Mouse (Mus musculus) MEL (cell line): ENCODE measurements around the gene Tdrd7. TPM values are rescaled to one million over a fixed set of nuclear protein-coding genes. Genes with fewer than 3 reads are reported as not detected.

Experiments
- DNase-seq: peaks from one replicate; pipeline ENCODE4 v3.0.0; 2011; ENCODE audit warnings: low read depth, low spot score
- H3K27ac ChIP-seq: 2 replicates; pipeline ENCODE4 v1.5.1; 2012; ENCODE audit warnings: low read depth, mild to moderate bottlenecking, control low read depth, low read length, moderate library complexity; ENCODE audit not compliant: control insufficient read depth
- H3K27me3 ChIP-seq, 2 experiments: fragments of 150-350 bp in 1 of 2; sonication (generic) in 1 of 2; 2 replicates each; pipeline ENCODE4 v1.6.1; 2012; ENCODE audit warnings: low read length in 2 of 2, mild to moderate bottlenecking in 2 of 2, improper control_type of control experiment in 1 of 2, moderate library complexity in 1 of 2; ENCODE audit not compliant: insufficient read depth in 2 of 2, control insufficient read depth in 1 of 2
- H3K36me3 ChIP-seq, 2 experiments: 2 replicates each; pipeline ENCODE4 v1.6.1; 2012 to 2014; ENCODE audit warnings: low read length in 2 of 2, improper control_type of control experiment in 1 of 2, inconsistent platforms in 1 of 2, mild to moderate bottlenecking in 1 of 2; ENCODE audit not compliant: insufficient read depth in 2 of 2, control insufficient read depth in 1 of 2
- H3K4me1 ChIP-seq, 2 experiments: fragments of 150-350 bp in 1 of 2; sonication (generic) in 1 of 2; 2 replicates each; pipeline ENCODE4 v1.6.1; 2012; ENCODE audit warnings: low read length in 2 of 2, improper control_type of control experiment in 1 of 2, mild to moderate bottlenecking in 1 of 2; ENCODE audit not compliant: insufficient read depth in 2 of 2, control insufficient read depth in 1 of 2
- H3K4me3 ChIP-seq, 2 experiments: fragments of 150-350 bp in 1 of 2; sonication (generic) in 1 of 2; 2 replicates each; pipeline ENCODE4 v1.5.1; 2012; ENCODE audit warnings: low read depth in 2 of 2, low read length in 2 of 2, mild to moderate bottlenecking in 2 of 2, moderate library complexity in 2 of 2, control low read depth in 1 of 2, improper control_type of control experiment in 1 of 2; ENCODE audit not compliant: control insufficient read depth in 1 of 2, insufficient read depth in 1 of 2
- H3K79me2 ChIP-seq: 2 replicates; pipeline ENCODE4 v1.6.1; 2012; ENCODE audit warnings: mild to moderate bottlenecking, low read length, moderate library complexity; ENCODE audit not compliant: control insufficient read depth, poor library complexity, insufficient read depth
- H3K9ac ChIP-seq: 2 replicates; pipeline ENCODE4 v1.6.1; 2012; ENCODE audit warnings: low read depth, mild to moderate bottlenecking, control low read depth, low read length, moderate library complexity; ENCODE audit not compliant: control insufficient read depth, poor library complexity, severe bottlenecking
- H3K9me3 ChIP-seq: fragments of 150-350 bp; sonication (generic); replicated peaks from 2 replicates; pipeline ENCODE4 v1.6.1; 2012; ENCODE audit warnings: mild to moderate bottlenecking, low read length, improper control_type of control experiment, moderate library complexity; ENCODE audit not compliant: insufficient read depth
- BHLHE40 ChIP-seq: IDR thresholded peaks from 2 replicates; pipeline ENCODE4 v1.6.1; 2012; ENCODE audit warnings: low read depth, mild to moderate bottlenecking, inconsistent platforms, low read length, improper control_type of control experiment, borderline replicate concordance
- CTCF ChIP-seq, 3 experiments: IDR thresholded peaks in 2 of 3; conservative IDR thresholded peaks in 1 of 3; 2 replicates each; pipeline ENCODE4 v1.5.1; 2011 to 2012; ENCODE audit warnings: low read length in 3 of 3, low read depth in 2 of 3, mild to moderate bottlenecking in 2 of 3, improper control_type of control experiment in 1 of 3, inconsistent platforms in 1 of 3, mixed read lengths in 1 of 3, moderate library complexity in 1 of 3; ENCODE audit not compliant: control insufficient read depth in 1 of 3, insufficient read depth in 1 of 3, poor library complexity in 1 of 3, severe bottlenecking in 1 of 3
- E2F4 ChIP-seq: IDR thresholded peaks from 2 replicates; pipeline ENCODE4 v1.6.1; 2011; ENCODE audit warnings: low read depth, low read length, improper control_type of control experiment, borderline replicate concordance
- ELF1 ChIP-seq: IDR thresholded peaks from 2 replicates; pipeline ENCODE4 v1.6.1; 2014; ENCODE audit warnings: low read depth, mild to moderate bottlenecking, inconsistent platforms, low read length, improper control_type of control experiment, moderate library complexity
- GABPA ChIP-seq: IDR thresholded peaks from 2 replicates; pipeline ENCODE4 v1.6.1; 2012; ENCODE audit warnings: low read depth, mild to moderate bottlenecking, inconsistent platforms, low read length, improper control_type of control experiment, moderate library complexity
- JUND ChIP-seq: IDR thresholded peaks from 2 replicates; pipeline ENCODE4 v1.6.1; 2011; ENCODE audit warnings: low read depth, mild to moderate bottlenecking, improper control_type of control experiment, low read length
- MAFK ChIP-seq: IDR thresholded peaks from 2 replicates; pipeline ENCODE4 v1.6.1; 2011; ENCODE audit warnings: low read depth, mild to moderate bottlenecking, low read length, improper control_type of control experiment, borderline replicate concordance
- MAX ChIP-seq: IDR thresholded peaks from 2 replicates; pipeline ENCODE4 v1.6.1; 2011; ENCODE audit warnings: low read length, improper control_type of control experiment
- MAZ ChIP-seq: IDR thresholded peaks from 2 replicates; pipeline ENCODE4 v1.6.1; 2012; ENCODE audit warnings: low read depth, mild to moderate bottlenecking, inconsistent platforms, low read length, improper control_type of control experiment
- MXI1 ChIP-seq: IDR thresholded peaks from 2 replicates; pipeline ENCODE4 v1.6.1; 2011; ENCODE audit warnings: mild to moderate bottlenecking, low read depth, low read length, improper control_type of control experiment
- MYB ChIP-seq: IDR thresholded peaks from 2 replicates; pipeline ENCODE4 v1.6.1; 2011; ENCODE audit warnings: mild to moderate bottlenecking, low read depth, low read length, improper control_type of control experiment
- MYC ChIP-seq: IDR thresholded peaks from 2 replicates; pipeline ENCODE4 v1.6.1; 2011; ENCODE audit warnings: low read depth, mild to moderate bottlenecking, low read length, improper control_type of control experiment, moderate library complexity
- NELFE ChIP-seq: IDR thresholded peaks from 2 replicates; pipeline ENCODE4 v1.6.1; 2011; ENCODE audit warnings: low read depth, low read length, improper control_type of control experiment
- RAD21 ChIP-seq: IDR thresholded peaks from 2 replicates; pipeline ENCODE4 v1.6.1; 2011; ENCODE audit warnings: mild to moderate bottlenecking, low read depth, low read length, improper control_type of control experiment
- SIN3A ChIP-seq: IDR thresholded peaks from 2 replicates; pipeline ENCODE4 v1.6.1; 2012; ENCODE audit warnings: low read length, improper control_type of control experiment, inconsistent platforms
- TBP ChIP-seq: IDR thresholded peaks from 2 replicates; pipeline ENCODE4 v1.8.0; 2011; ENCODE audit warnings: low read depth, low read length, improper control_type of control experiment
- TCF12 ChIP-seq: IDR thresholded peaks from 2 replicates; pipeline ENCODE4 v1.6.1; 2014; ENCODE audit warnings: low read depth, mild to moderate bottlenecking, inconsistent platforms, low read length, improper control_type of control experiment, moderate library complexity
- ZC3H11A ChIP-seq: IDR thresholded peaks from 2 replicates; pipeline ENCODE4 v1.6.1; 2012; ENCODE audit warnings: low read depth, mild to moderate bottlenecking, inconsistent platforms, low read length, improper control_type of control experiment
- ZKSCAN1 ChIP-seq: IDR thresholded peaks from 2 replicates; pipeline ENCODE4 v1.6.1; 2012; ENCODE audit warnings: low read depth, mild to moderate bottlenecking, inconsistent platforms, low read length, improper control_type of control experiment, moderate library complexity
- ZNF384 ChIP-seq: IDR thresholded peaks from 2 replicates; pipeline ENCODE4 v1.6.1; 2012; ENCODE audit warnings: low read depth, mild to moderate bottlenecking, inconsistent platforms, low read length, improper control_type of control experiment
- polyA plus RNA-seq, 2 experiments: library from polyadenylated mRNA; stranded (reverse) in 1 of 2; unstranded in 1 of 2; fragments of >175 nt in 1 of 2; fragments of >200 nt in 1 of 2; gene quantifications; 2 replicates each; pipeline versions ENCODE4 v1.2.1 to v1.2.4; 2012; ENCODE audit warnings: low replicate concordance in 2 of 2, low read depth in 1 of 2; ENCODE audit not compliant: insufficient read length in 2 of 2, insufficient read depth in 1 of 2, missing spikeins in 1 of 2
- total RNA-seq: library from RNA; depleted of rRNA; stranded (reverse); fragments of 300-350 nt; gene quantifications from 2 replicates; pipeline ENCODE4 v1.2.3, GENCODE M21; 2012

Tdrd7 gene
- total and polyA plus RNA-seq, 3 experiments: 7.7 to 11.9 TPM; not detected in 1

DNA sequence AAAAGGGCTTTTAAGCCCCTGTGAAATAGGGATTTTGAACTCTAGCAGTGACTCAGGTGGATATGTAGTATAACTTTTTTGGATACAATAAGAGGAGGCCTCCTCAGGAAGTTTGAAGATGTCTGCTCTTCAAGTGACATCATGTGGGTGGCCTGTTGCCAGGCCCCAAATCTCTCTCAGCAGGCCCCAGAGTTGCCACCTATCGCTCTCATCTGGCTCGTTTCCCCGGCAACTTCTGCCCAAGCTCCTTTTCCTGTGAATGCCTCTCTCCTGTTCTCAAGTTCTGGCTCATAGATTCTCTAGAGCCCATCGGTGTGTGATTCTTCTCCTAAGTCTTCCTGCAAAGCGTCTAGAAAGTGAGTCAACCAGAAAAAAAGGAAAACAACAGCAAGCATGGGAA, 91.0 kb downstream of the Tdrd7 start:
- H3K4me1 ChIP-seq: no peaks in the 10 kb centered on the region
- no peaks in the 10 kb centered on the region for H3K9me3 ChIP-seq
- H3K27ac ChIP-seq: no peak overlapping the region
- H3K79me2 ChIP-seq: no peaks in the 10 kb centered on the region
- no peak overlapping the region for H3K9ac ChIP-seq
- DNase-seq: no peak
- no peak overlapping the region for H3K4me3 ChIP-seq
- no peaks in the 10 kb centered on the region for H3K36me3 ChIP-seq
- TF ChIP-seq ZC3H11A (no peak), MYB (no peak), ZNF384 (no peak), CTCF (IDR thresholded peaks at IDR 0.05 in 2 of 3, conservative IDR thresholded peaks at IDR 0.05 in 1 of 3; ENCODE audit: control insufficient read depth in 1 of 3, insufficient read depth in 1 of 3, low read depth in 2 of 3, low read length in 3 of 3, poor library complexity in 1 of 3, severe bottlenecking in 1 of 3) (no peak), MAFK (no peak)
- H3K27me3 ChIP-seq: no peaks in the 10 kb centered on the region

DNA sequence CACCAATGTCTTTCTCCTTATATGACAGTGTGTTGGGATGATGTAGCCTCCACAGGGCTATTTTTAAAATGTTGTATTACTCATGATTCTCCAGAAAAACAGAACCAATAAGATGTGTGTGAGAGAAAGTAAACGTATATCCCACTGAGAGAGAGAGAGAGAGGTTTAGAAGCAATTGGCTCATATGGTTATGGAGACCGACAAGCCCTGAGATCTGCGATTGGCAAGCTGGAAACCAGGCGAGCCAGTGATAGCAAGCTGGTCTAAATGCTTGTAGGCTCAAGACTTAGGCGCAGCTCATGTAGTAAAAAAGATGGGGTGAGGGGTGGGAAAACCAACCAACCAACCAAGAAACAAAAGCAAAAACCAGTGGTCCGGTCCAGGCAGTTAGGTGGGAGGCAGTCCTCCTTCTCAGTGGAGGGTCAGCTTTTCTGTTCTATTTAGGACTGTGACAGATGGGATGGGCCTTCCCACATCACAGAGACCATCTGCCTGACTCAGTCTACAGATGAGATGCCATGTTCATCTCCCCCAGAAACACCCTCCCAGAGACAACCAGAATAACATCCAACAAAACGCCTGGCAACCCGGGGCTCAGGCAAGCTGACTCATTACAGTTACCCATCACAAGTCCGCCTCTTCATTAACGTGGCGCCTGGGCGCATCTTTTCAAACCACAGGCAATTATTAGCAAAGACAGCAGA, 96.3 kb downstream of the Tdrd7 start:
- Histone ChIP-seq H3K36me3 (no peaks in the 10 kb centered on the region), H3K79me2 (no peaks in the 10 kb centered on the region), H3K9ac (no peak overlapping the region), H3K27ac (no peak overlapping the region), H3K4me3 (no peak overlapping the region), H3K9me3 (no peaks in the 10 kb centered on the region), H3K27me3 (no peaks in the 10 kb centered on the region), H3K4me1 (no peaks in the 10 kb centered on the region)
- no peak for DNase-seq
- no peak for TF ChIP-seq ZKSCAN1
- TF ChIP-seq ELF1: no peak
- TF ChIP-seq MYC: no peak
- TF ChIP-seq JUND: no peak
- TF ChIP-seq NELFE: no peak
- TF ChIP-seq ZC3H11A: no peak

DNA sequence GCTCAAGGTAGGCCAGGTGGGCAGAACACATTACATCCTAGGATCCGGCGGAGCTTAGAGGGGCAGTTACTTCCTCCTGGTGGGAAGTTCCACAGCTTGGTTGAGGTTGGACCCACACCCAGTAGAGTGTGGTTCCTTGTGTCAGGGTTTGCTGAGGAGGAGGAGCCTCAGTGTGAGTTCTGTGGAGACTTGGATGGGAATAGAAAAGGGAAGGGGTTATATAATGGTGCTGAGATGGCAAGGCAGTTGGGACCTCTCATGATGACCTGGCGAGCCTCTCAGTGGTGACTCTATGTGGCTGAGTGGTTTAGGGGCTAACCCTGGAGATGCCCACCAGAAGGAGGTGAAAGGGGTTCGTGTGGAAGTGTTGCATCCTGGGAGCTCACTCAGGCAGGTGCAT, 98.7 kb downstream of the Tdrd7 start:
- H3K9me3 ChIP-seq: no peaks in the 10 kb centered on the region
- no peak overlapping the region for H3K4me3 ChIP-seq
- no peaks in the 10 kb centered on the region for H3K4me1 ChIP-seq
- no peak overlapping the region for H3K9ac ChIP-seq
- H3K79me2 ChIP-seq: no peaks in the 10 kb centered on the region
- TF ChIP-seq MAX (no peak), MAZ (no peak), ELF1 (no peak), ZC3H11A (no peak), CTCF (IDR thresholded peaks at IDR 0.05 in 2 of 3, conservative IDR thresholded peaks at IDR 0.05 in 1 of 3; ENCODE audit: control insufficient read depth in 1 of 3, insufficient read depth in 1 of 3, low read depth in 2 of 3, low read length in 3 of 3, poor library complexity in 1 of 3, severe bottlenecking in 1 of 3) (no peak), MYC (no peak), MXI1 (no peak), E2F4 (no peak), ZNF384 (no peak), SIN3A (no peak), MAFK (no peak), BHLHE40 (no peak), TCF12 (no peak), RAD21 (no peak), TBP (no peak), GABPA (no peak)
- TF ChIP-seq, all 39 proteins: peak for 0
- H3K36me3 ChIP-seq: no peaks in the 10 kb centered on the region
- no peak for DNase-seq
- no peak overlapping the region for H3K27ac ChIP-seq
- no peaks in the 10 kb centered on the region for H3K27me3 ChIP-seq
